Mouse (Mus musculus): ENCODE results near the gene Syngr4. TPM values are rescaled to one million over a fixed set of nuclear protein-coding genes. Genes with fewer than 3 reads are reported as not detected.

Gene Syngr4
- total and polyA plus RNA-seq, 3 experiments, result not detected

GRCm38 (mm10) chr7:45872624-45873023 lies 23.9 kb downstream of the Syngr4 start, which contains the start of gene Kdelr1:
Gene Kdelr1, plus strand, starts transcription at chr7:45872772.
- Histone ChIP-seq H3K4me2 (ENCODE audit: insufficient read depth, low read depth, poor library complexity, severe bottlenecking) (peak within 1 kb of the TSS; percentile 31), H3K79me2 (replicated peaks; ENCODE audit: control insufficient read depth, extremely low read depth, insufficient read depth, poor library complexity, severe bottlenecking) (peaks cover 24% of the 10 kb centered on the region), H3K4me3 (replicated peaks in 1 of 3; ENCODE audit: low read depth in 2 of 3, low read length in 2 of 3, poor library complexity in 1 of 3) (peak within 1 kb of the TSS; percentile 72 to 88 (median 86)), H3K27me3 (replicated peaks) (peaks cover 17% of the 10 kb centered on the region), H3K36me3 (replicated peaks in 1 of 2; ENCODE audit: control insufficient read depth in 1 of 2, insufficient read depth in 1 of 2, low read length in 1 of 2) (peaks cover 19 to 31% of the 10 kb centered on the region in 2 experiments), H3K4me1 (ENCODE audit: control insufficient read depth in 1 of 2, insufficient read depth in 2 of 2) (peaks cover 23 to 44% of the 10 kb centered on the region in 2 experiments), H3K27ac (ENCODE audit: insufficient read depth, low read depth) (peak within 1 kb of the TSS; percentile 62), H3K9ac (ENCODE audit: insufficient read depth, low read depth) (peak within 1 kb of the TSS; percentile 99), H3K9me3 (replicated peaks; ENCODE audit: low read length) (no peaks in the 10 kb centered on the region)
- peak; percentile 82 for DNase-seq (ENCODE audit: extremely low read depth)
- in situ Hi-C loops (cut with MboI; ENCODE audit: low pct_ligation_motif_present, low pct_unique_long_range_greater_than_20kb, low sequenced_read_pairs) (loop anchor here (5.0 kb wide), 1 partner anchor 70 kb away; no protein-coding TSS in a partner anchor), dilution Hi-C loops (cut with MboI; ENCODE audit: extremely low pct_ligation_motif_present, extremely low pct_unique_long_range_greater_than_20kb, low sequenced_read_pairs) (no loop called here)
- TF ChIP-seq UBTF (IDR thresholded peaks at IDR 0.05; ENCODE audit: low read depth, low read length), result no peak
- no peak for TF ChIP-seq ETS1 (conservative IDR thresholded peaks at IDR 0.05; ENCODE audit: low read depth, low read length)
- TF ChIP-seq NRF1 (IDR thresholded peaks at IDR 0.05; ENCODE audit: low read depth, low read length), result 0 out of 2 replicates have a peak, but pooled peaks have one; percentile 13
- peak; percentile 88 for TF ChIP-seq SMC3 (IDR thresholded peaks at IDR 0.05; ENCODE audit: low read depth, low read length)
- TF ChIP-seq CTCF (conservative IDR thresholded peaks at IDR 0.05 in 1 of 2, IDR thresholded peaks at IDR 0.05 in 1 of 2; ENCODE audit: low read depth in 2 of 2, low read length in 2 of 2), result peak; percentile 83 to 98
- no peak for TF ChIP-seq BHLHE40 (IDR thresholded peaks at IDR 0.05; ENCODE audit: low read depth, low read length)
- TF ChIP-seq MAX (IDR thresholded peaks at IDR 0.05; ENCODE audit: low read length), result no peak
- TF ChIP-seq JUND (conservative IDR thresholded peaks at IDR 0.05; ENCODE audit: low read depth, low read length), result no peak
- TF ChIP-seq MXI1 (IDR thresholded peaks at IDR 0.05; ENCODE audit: low read depth, low read length), result no peak
- no peak for TF ChIP-seq E2F4 (IDR thresholded peaks at IDR 0.05; ENCODE audit: insufficient replicate concordance, low read depth, low read length)
- TF ChIP-seq ZNF384 (IDR thresholded peaks at IDR 0.05; ENCODE audit: low read depth, low read length), result no peak
- TF ChIP-seq HCFC1 (IDR thresholded peaks at IDR 0.05; ENCODE audit: low read depth, low read length), result no peak
- no peak for TF ChIP-seq USF1 (IDR thresholded peaks at IDR 0.05; ENCODE audit: low read depth, low read length)
- no peak for TF ChIP-seq KAT2A (IDR thresholded peaks at IDR 0.05; ENCODE audit: insufficient replicate concordance, low read length)
- no peak for TF ChIP-seq USF2 (conservative IDR thresholded peaks at IDR 0.05; ENCODE audit: low read depth, low read length)
- no peak for TF ChIP-seq EP300 (IDR thresholded peaks at IDR 0.05; ENCODE audit: low read length)
- no peak for TF ChIP-seq CHD2 (IDR thresholded peaks at IDR 0.05; ENCODE audit: low read length)
- no peak for TF ChIP-seq IRF4 (IDR thresholded peaks at IDR 0.05; ENCODE audit: low read depth, low read length)
- no peak for TF ChIP-seq ZC3H11A (IDR thresholded peaks at IDR 0.05; ENCODE audit: low read depth, low read length)
- TF ChIP-seq MEF2A (IDR thresholded peaks at IDR 0.05; ENCODE audit: borderline replicate concordance, low read depth, low read length), result no peak
- no peak for TF ChIP-seq ELF1 (IDR thresholded peaks at IDR 0.05; ENCODE audit: low read depth, low read length)
- TF ChIP-seq SIN3A (IDR thresholded peaks at IDR 0.05; ENCODE audit: low read length), result no peak
- no peak; the same call in 1 of the 2 replicates for TF ChIP-seq RCOR1 (conservative IDR thresholded peaks at IDR 0.05; ENCODE audit: low read depth, low read length)
- TF ChIP-seq PAX5 (IDR thresholded peaks at IDR 0.05; ENCODE audit: low read length), result no peak
- no peak for TF ChIP-seq ZMIZ1 (IDR thresholded peaks at IDR 0.05; ENCODE audit: low read depth, low read length)
- 0 out of 2 replicates have a peak, but pooled peaks have one; percentile 50 for TF ChIP-seq MAZ (IDR thresholded peaks at IDR 0.05; ENCODE audit: low read depth, low read length)
- peak; percentile 79 for TF ChIP-seq POLR2A (IDR thresholded peaks at IDR 0.05; ENCODE audit: low read depth, low read length)
- TF ChIP-seq GABPA (IDR thresholded peaks at IDR 0.05; ENCODE audit: insufficient replicate concordance, low read depth, low read length), result no peak
- no peak for TF ChIP-seq POLR2AphosphoS2 (IDR thresholded peaks at IDR 0.05; ENCODE audit: low read depth, low read length)
- peak; percentile 56; the same call in 1 of the 2 replicates for TF ChIP-seq TCF12 (IDR thresholded peaks at IDR 0.05; ENCODE audit: low read depth, low read length)
- peak; percentile 55; the same call in 1 of the 2 replicates for TF ChIP-seq NELFE (IDR thresholded peaks at IDR 0.05; ENCODE audit: low read depth, low read length)
- no peak for TF ChIP-seq MAFK (IDR thresholded peaks at IDR 0.05; ENCODE audit: insufficient replicate concordance, low read length)
- no peak for TF ChIP-seq JUN (IDR thresholded peaks at IDR 0.05; ENCODE audit: insufficient read depth, low read depth, low read length)
- TF ChIP-seq TBP (conservative IDR thresholded peaks at IDR 0.05; ENCODE audit: low read depth, low read length), result 0 out of 2 replicates have a peak, but pooled peaks have one; percentile 53
- peak; percentile 57 for TF ChIP-seq RAD21 (IDR thresholded peaks at IDR 0.05; ENCODE audit: low read depth, low read length)
- no peak for TF ChIP-seq ZKSCAN1 (IDR thresholded peaks at IDR 0.05; ENCODE audit: borderline replicate concordance, low read depth, low read length)
- TF ChIP-seq MYC (IDR thresholded peaks at IDR 0.05; ENCODE audit: low read depth, low read length), result 0 out of 2 replicates have a peak, but pooled peaks have one; percentile 18
- no peak for TF ChIP-seq CHD1 (IDR thresholded peaks at IDR 0.05; ENCODE audit: low read depth, low read length)

All from CH12.LX (cell line).